Mouse (Mus musculus): ENCODE data around the gene Ube2d3. TPM values are rescaled to one million over a fixed set of nuclear protein-coding genes. Genes with fewer than 3 reads are reported as not detected.

Gene Ube2d3
- polyA plus RNA-seq, 1 experiment from 2014 or later: 507 TPM

Other genes with a start within 250 kb of the Ube2d3 start
- gene Cenpe, start 225.6 kb upstream of the Ube2d3 start, polyA plus RNA-seq (2015; fragmentation: Nextera tagmentation; extraction: Ambion mirVana): 30.8 and 31.4 TPM in 2 replicates
- gene Bdh2, start 156.9 kb upstream of the Ube2d3 start, polyA plus RNA-seq (2015; fragmentation: Nextera tagmentation; extraction: Ambion mirVana): 21.3 and 24.8 TPM in 2 replicates
- gene Slc9b2, start 130.4 kb upstream of the Ube2d3 start, polyA plus RNA-seq (2015; fragmentation: Nextera tagmentation; extraction: Ambion mirVana): 3.1 and 5.0 TPM in 2 replicates
- gene Slc9b1, start 90.1 kb upstream of the Ube2d3 start, polyA plus RNA-seq (2015; fragmentation: Nextera tagmentation; extraction: Ambion mirVana): 0.23 and 0.28 TPM in 2 replicates
- gene Cisd2, start 14.2 kb upstream of the Ube2d3 start, polyA plus RNA-seq (2015; fragmentation: Nextera tagmentation; extraction: Ambion mirVana): 66.8 and 67.7 TPM in 2 replicates
- gene Manba, start 47.5 kb downstream of the Ube2d3 start, polyA plus RNA-seq (2015; fragmentation: Nextera tagmentation; extraction: Ambion mirVana): 5.5 and 5.7 TPM in 2 replicates

Data from limb, embryonic 13.5 days (tissue).